Mouse (Mus musculus) kidney, adult 2 months (tissue): ENCODE measurements around the gene Card14.

ENCODE experiments used
- CTCF ChIP-seq: fragments of 200-500 bp; conservative IDR thresholded peaks from 2 replicates; pipeline ENCODE4 v1.5.1; 2011; ENCODE audit warnings: low read depth, mild to moderate bottlenecking, control low read depth, low read length, moderate library complexity, mixed read lengths; ENCODE audit not compliant: insufficient read depth, insufficient read length
- POLR2A ChIP-seq: fragments of 200-500 bp; IDR thresholded peaks from one replicate; pipeline ENCODE4 v1.6.1; 2011; ENCODE audit warnings: low read depth, low read length, control low read depth

- TF ChIP-seq POLR2A (no peak), CTCF (peak; percentile 63)
Measured at GRCm38 (mm10) chr11:119339637-119340036, 32.1 kb downstream of the Card14 start.
